Mouse (Mus musculus) forebrain, embryonic 14.5 days (tissue): Measurements from ENCODE around the gene Apod. TPM values are rescaled to one million over a fixed set of nuclear protein-coding genes. Genes with fewer than 3 reads are reported as not detected.

Experiments used
- ATAC-seq: fragments of 200-750 bp; cut with Nextera tagmentation; 2 replicates; pipeline ENCODE4 v1.8.0; 2017; ENCODE audit warnings: mild to moderate bottlenecking, moderate library complexity
- DNase-seq: peaks from one replicate; pipeline ENCODE4 v3.0.0-alpha.2; 2015; ENCODE audit warnings: low spot score
- H3K27ac ChIP-seq: fragments of 300-500 bp; sonication (generic); 2 replicates; pipeline ENCODE4 v1.5.1; 2014; ENCODE audit warnings: low read depth, mild to moderate bottlenecking, control low read depth, low read length, moderate library complexity
- H3K27me3 ChIP-seq: fragments of 300-500 bp; sonication (generic); replicated peaks from 2 replicates; pipeline ENCODE4 v1.6.1; 2014; ENCODE audit warnings: low read length, control low read depth, mixed read lengths; ENCODE audit not compliant: control insufficient read depth, insufficient read depth
- H3K36me3 ChIP-seq: fragments of 300-500 bp; sonication (generic); 2 replicates; pipeline ENCODE4 v1.6.1; 2014; ENCODE audit warnings: low read length, control low read depth; ENCODE audit not compliant: control insufficient read depth, insufficient read depth
- H3K4me1 ChIP-seq: fragments of 300-500 bp; sonication (generic); 2 replicates; pipeline ENCODE4 v1.6.1; 2014; ENCODE audit warnings: antibody characterized with exemption, low read length, control low read depth; ENCODE audit not compliant: control insufficient read depth, insufficient read depth
- H3K4me2 ChIP-seq: fragments of 300-500 bp; sonication (generic); 2 replicates; pipeline ENCODE4 v1.6.1; 2014; ENCODE audit warnings: mild to moderate bottlenecking, control low read depth, low read length
- H3K4me3 ChIP-seq: fragments of 300-500 bp; sonication (generic); 2 replicates; pipeline ENCODE4 v1.5.1; 2014; ENCODE audit warnings: low read depth, low read length, control low read depth
- H3K9ac ChIP-seq: fragments of 300-500 bp; sonication (generic); 2 replicates; pipeline ENCODE4 v1.6.1; 2014; ENCODE audit warnings: mild to moderate bottlenecking, low read length, control low read depth, moderate library complexity
- H3K9me3 ChIP-seq: fragments of 300-500 bp; sonication (generic); replicated peaks from 2 replicates; pipeline ENCODE4 v1.6.1; 2016; ENCODE audit warnings: low read length, control low read depth, mixed read lengths; ENCODE audit not compliant: control insufficient read depth
- WGBS: fragments of 180-500 bp; shearing (Covaris S2); extraction: QIAGEN DNeasy Blood & Tissue Kit; methylation state at CpG from one replicate; pipeline ENCODE4 v1.1.7; 2014; 5-methylcytosine and 5-hydroxymethylcytosine counted together
- polyA plus RNA-seq: library from polyadenylated mRNA; unstranded; fragments of >200 nt; fragmentation: Nextera tagmentation; extraction: Ambion mirVana; gene quantifications from 2 replicates; pipeline ENCODE4 v1.2.1, GENCODE M21; 2014

Gene Apod
- polyA plus RNA-seq, 1 experiment from 2014 or later = 65.3 TPM

- H3K36me3 ChIP-seq = no peaks in the 10 kb centered on the region
- H3K9ac ChIP-seq = no peak overlapping the region
- H3K4me3 ChIP-seq = no peak overlapping the region
- no peaks in the 10 kb centered on the region for H3K9me3 ChIP-seq
- DNase-seq (no peak), ATAC-seq (no peak)
- H3K27ac ChIP-seq = no peak overlapping the region
- H3K4me1 ChIP-seq = no peaks in the 10 kb centered on the region
- H3K4me2 ChIP-seq = no peak overlapping the region
- 91% methylated on average over 4 of the region's 4 CpGs for WGBS
- no peaks in the 10 kb centered on the region for H3K27me3 ChIP-seq
Measured at GRCm38 (mm10) chr16:31280176-31280575, 34.4 kb downstream of the Apod start.

GRCm38 (mm10) chr16:31278581-31278980, 36.0 kb downstream of the Apod start:
- no peaks in the 10 kb centered on the region for H3K27me3 ChIP-seq
- no peaks in the 10 kb centered on the region for H3K36me3 ChIP-seq
- H3K4me3 ChIP-seq = no peak overlapping the region
- H3K9me3 ChIP-seq = no peaks in the 10 kb centered on the region
- H3K4me2 ChIP-seq = no peak overlapping the region
- H3K27ac ChIP-seq = no peak overlapping the region
- no peak for ATAC-seq
- 78% methylated on average over 6 of the region's 6 CpGs for WGBS
- H3K9ac ChIP-seq = no peak overlapping the region
- no peak for DNase-seq
- peaks cover 6% of the 10 kb centered on the region for H3K4me1 ChIP-seq

- ATAC-seq (no peak), DNase-seq (no peak)
- Histone ChIP-seq H3K4me1 (peaks cover 11% of the 10 kb centered on the region), H3K4me3 (no peak overlapping the region), H3K27ac (no peak overlapping the region), H3K36me3 (no peaks in the 10 kb centered on the region), H3K27me3 (no peaks in the 10 kb centered on the region), H3K9me3 (no peaks in the 10 kb centered on the region), H3K9ac (no peak overlapping the region), H3K4me2 (no peak overlapping the region)
- 70% methylated on average over 2 of the region's 2 CpGs for WGBS
Measured at GRCm38 (mm10) chr16:31278081-31278480, 36.5 kb downstream of the Apod start.

- 82% methylated on average over 7 of the region's 7 CpGs for WGBS
Measured at GRCm38 (mm10) chr16:31276962-31277361, 37.6 kb downstream of the Apod start.

GRCm38 (mm10) chr16:31276539-31276938, 38.1 kb downstream of the Apod start:
- no peak for ATAC-seq
- H3K27me3 ChIP-seq = no peaks in the 10 kb centered on the region
- H3K4me2 ChIP-seq = no peak overlapping the region
- 82% methylated on average over 7 of the region's 7 CpGs for WGBS
- no peaks in the 10 kb centered on the region for H3K36me3 ChIP-seq
- no peak overlapping the region for H3K9ac ChIP-seq
- no peak overlapping the region for H3K27ac ChIP-seq
- no peak overlapping the region for H3K4me3 ChIP-seq
- H3K9me3 ChIP-seq = no peaks in the 10 kb centered on the region
- peaks cover 21% of the 10 kb centered on the region for H3K4me1 ChIP-seq
- DNase-seq = peak; percentile 17

More at GRCm38 (mm10) chr16:31276962-31277361, 37.6 kb downstream of the Apod start:
- no peak overlapping the region for H3K4me3 ChIP-seq
- H3K27ac ChIP-seq = no peak overlapping the region
- no peaks in the 10 kb centered on the region for H3K36me3 ChIP-seq
- peaks cover 21% of the 10 kb centered on the region for H3K4me1 ChIP-seq
- ATAC-seq (no peak), DNase-seq (no peak)
- no peak overlapping the region for H3K9ac ChIP-seq
- H3K9me3 ChIP-seq = no peaks in the 10 kb centered on the region
- H3K27me3 ChIP-seq = no peaks in the 10 kb centered on the region
- H3K4me2 ChIP-seq = no peak overlapping the region

- H3K4me2 ChIP-seq = peak within 1 kb of the TSS; percentile 87
- H3K9me3 ChIP-seq = no peaks in the 10 kb centered on the region
- H3K27ac ChIP-seq = peak within 1 kb of the TSS; percentile 86
- H3K27me3 ChIP-seq = no peaks in the 10 kb centered on the region
- H3K36me3 ChIP-seq = no peaks in the 10 kb centered on the region
- H3K9ac ChIP-seq = peak within 1 kb of the TSS; percentile 91
- peak; percentile 97 for ATAC-seq
- peaks cover 21% of the 10 kb centered on the region for H3K4me1 ChIP-seq
- DNase-seq = peak; percentile 94
- under 1% methylated on average over 71 of the region's 83 CpGs for WGBS
- peak within 1 kb of the TSS; percentile 76 for H3K4me3 ChIP-seq
Measured at GRCm38 (mm10) chr16:31274674-31275460, 39.7 kb downstream of the Apod start, which contains the start of gene Ppp1r2. Gene Ppp1r2, minus strand, starts transcription at chr16:31275277.

GRCm38 (mm10) chr16:31274084-31274483, 40.5 kb downstream of the Apod start:
- H3K27me3 ChIP-seq = no peaks in the 10 kb centered on the region
- ATAC-seq = no peak
- H3K9me3 ChIP-seq = no peaks in the 10 kb centered on the region
- WGBS = 3% methylated on average over 6 of the region's 6 CpGs
- no peak overlapping the region for H3K27ac ChIP-seq
- peak; percentile 18 for DNase-seq
- peak overlapping the region; percentile 76 for H3K4me3 ChIP-seq
- peaks cover 21% of the 10 kb centered on the region for H3K4me1 ChIP-seq
- H3K4me2 ChIP-seq = peak overlapping the region; percentile 87
- H3K36me3 ChIP-seq = no peaks in the 10 kb centered on the region
- peak overlapping the region; percentile 91 for H3K9ac ChIP-seq

GRCm38 (mm10) chr16:31266692-31267091, 47.9 kb downstream of the Apod start:
- no peak for DNase-seq

GRCm38 (mm10) chr16:31256151-31256550, 58.5 kb downstream of the Apod start:
- no peak overlapping the region for H3K27ac ChIP-seq
- no peak overlapping the region for H3K9ac ChIP-seq
- DNase-seq (no peak), ATAC-seq (no peak)
- 87% methylated on average over 2 of the region's 2 CpGs for WGBS
- H3K4me3 ChIP-seq = no peak overlapping the region
- no peak overlapping the region for H3K4me2 ChIP-seq
- H3K27me3 ChIP-seq = no peaks in the 10 kb centered on the region
- H3K36me3 ChIP-seq = peaks cover 56% of the 10 kb centered on the region
- no peaks in the 10 kb centered on the region for H3K4me1 ChIP-seq
- no peaks in the 10 kb centered on the region for H3K9me3 ChIP-seq

More at GRCm38 (mm10) chr16:31266692-31267091, 47.9 kb downstream of the Apod start:
- no peak overlapping the region for H3K27ac ChIP-seq
- H3K4me1 ChIP-seq = no peaks in the 10 kb centered on the region
- peaks cover 15% of the 10 kb centered on the region; the same call in 1 of the 2 replicates for H3K36me3 ChIP-seq
- ATAC-seq = no peak
- no peaks in the 10 kb centered on the region for H3K27me3 ChIP-seq
- no peak overlapping the region for H3K9ac ChIP-seq
- no peak overlapping the region for H3K4me2 ChIP-seq
- no peaks in the 10 kb centered on the region for H3K9me3 ChIP-seq
- 94% methylated on average over 2 of the region's 2 CpGs for WGBS
- H3K4me3 ChIP-seq = no peak overlapping the region
